Mouse (Mus musculus) liver, embryonic 14.5 days (tissue): ENCODE results near the gene Rab6b.

Experiments
- CTCF ChIP-seq: IDR thresholded peaks from 2 replicates; pipeline ENCODE4 v1.5.1; 2016; ENCODE audit warnings: antibody characterized with exemption, low read depth, control low read depth
- EP300 ChIP-seq: IDR thresholded peaks from 2 replicates; pipeline ENCODE4 v1.6.1; 2016; ENCODE audit warnings: antibody characterized with exemption, low read depth

DNA sequence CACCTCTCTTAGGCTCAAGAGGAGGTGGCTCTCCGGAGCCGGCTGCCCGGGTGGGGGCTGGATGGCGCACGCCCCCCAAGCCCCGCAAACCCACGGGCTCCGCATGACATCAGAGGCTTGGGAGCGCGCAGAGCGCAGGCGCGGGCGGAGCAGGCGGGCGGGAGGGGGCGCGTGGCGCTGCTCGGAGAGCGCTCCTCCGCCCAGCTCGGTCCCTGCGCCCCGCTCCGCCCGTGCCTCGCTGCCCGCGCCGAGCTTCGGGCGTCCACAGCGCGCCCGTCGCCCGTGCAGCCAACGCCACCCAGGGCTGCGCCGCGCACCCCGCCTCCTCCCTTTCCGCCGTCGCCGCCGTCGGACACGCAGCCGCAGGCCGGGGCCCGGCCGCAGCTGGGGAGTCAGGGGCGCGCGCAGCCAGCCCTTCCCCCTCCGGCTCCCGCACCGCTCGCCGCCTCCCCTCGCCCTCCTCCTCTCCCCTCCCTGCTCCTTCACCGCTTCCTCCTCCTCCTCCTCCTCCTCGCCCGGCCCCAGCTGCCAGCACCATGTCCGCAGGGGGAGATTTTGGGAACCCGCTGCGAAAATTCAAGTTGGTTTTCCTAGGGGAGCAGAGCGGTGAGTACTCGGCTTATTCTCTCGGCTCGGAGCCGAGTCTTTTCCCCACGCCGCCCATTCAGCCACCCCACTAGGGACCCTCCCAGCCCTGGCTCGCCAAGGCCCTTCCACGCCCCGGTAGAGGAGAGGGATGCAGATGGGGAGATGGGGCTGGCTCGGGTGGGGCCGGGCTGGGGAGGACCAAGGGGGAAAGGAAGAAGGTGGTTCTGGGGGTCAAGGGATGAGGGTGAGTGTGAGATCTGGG lies at the start of gene Rab6b:
- TF ChIP-seq CTCF (no peak), EP300 (no peak)
